8 mouse cellular contexts compared by ENCODE assay signal in the genomic region with DNA sequence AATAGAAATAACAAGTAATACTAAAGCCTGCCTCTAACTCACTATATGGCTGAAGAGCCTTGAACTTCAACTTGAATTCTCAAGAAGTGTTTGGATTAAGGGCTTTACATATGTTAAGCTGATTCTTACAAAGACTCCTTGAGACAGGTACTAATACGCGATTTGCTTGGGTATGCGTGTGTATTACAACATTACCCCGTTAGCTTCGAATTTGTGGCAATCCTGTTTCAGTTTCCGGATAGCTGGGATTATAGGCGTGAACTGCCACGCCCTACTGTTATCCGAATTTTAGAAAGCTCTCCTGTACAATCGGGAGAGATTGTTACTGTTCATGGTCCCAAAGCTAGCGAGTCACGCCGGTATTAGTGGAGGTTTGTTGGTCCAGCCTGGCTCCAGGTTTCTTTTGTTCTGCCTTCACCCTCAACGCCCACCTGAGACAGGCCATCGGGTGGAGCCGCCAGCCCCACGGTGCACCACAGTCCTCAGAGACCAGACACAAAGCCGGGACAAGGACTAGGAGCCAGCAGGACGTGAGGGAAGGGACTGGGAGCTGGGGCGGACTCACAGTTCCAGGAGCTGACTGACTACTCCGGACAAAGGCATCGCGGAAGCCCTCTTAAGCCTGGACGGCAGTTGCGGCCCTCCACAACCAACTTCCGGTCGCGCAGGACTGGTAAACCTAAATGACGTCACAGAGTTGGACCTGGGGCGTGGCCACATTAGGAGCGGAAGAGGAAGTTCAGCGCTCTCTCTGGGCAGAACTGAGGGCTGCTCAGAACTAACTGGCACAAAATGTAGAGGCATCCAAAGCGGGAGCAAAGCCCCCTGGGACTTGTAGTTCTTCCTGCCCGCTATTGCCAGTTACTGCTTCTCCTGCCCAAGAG. TPM values are rescaled to one million over a fixed set of nuclear protein-coding genes. Genes with fewer than 3 reads are reported as not detected.
DNase-seq lines count a peak whose midpoint lies in the region; ATAC-seq and TF ChIP-seq lines count a peak whose summit lies in the region.

A gene (minus strand): TSS at position 672 of the 884 bp plus-strand sequence.

- peak within 1 kb of the TSS; percentile 84 for H3K27ac ChIP-seq in embryonic facial prominence, embryonic 13.5 days
- peak within 1 kb of the TSS; percentile 93 for H3K27ac ChIP-seq in kidney, adult 2 months (ENCODE audit: insufficient read depth, low read depth, low read length)
- peak within 1 kb of the TSS; percentile 94 for H3K27ac ChIP-seq in limb, embryonic 12.5 days
- H3K27ac ChIP-seq in midbrain, embryonic 15.5 days, result peak within 1 kb of the TSS; percentile 98
- H3K27ac ChIP-seq in spleen, adult 2 months (ENCODE audit: insufficient read depth, low read length), result peak within 1 kb of the TSS; percentile 94

- H3K4me3 ChIP-seq in embryonic facial prominence, embryonic 13.5 days, result peak within 1 kb of the TSS; percentile 72
- peak within 1 kb of the TSS; percentile 78 for H3K4me3 ChIP-seq in kidney, adult 2 months (ENCODE audit: insufficient read depth, low read depth, low read length)
- peak within 1 kb of the TSS; percentile 70 for H3K4me3 ChIP-seq in limb, embryonic 12.5 days (replicated peaks)
- H3K4me3 ChIP-seq in midbrain, embryonic 15.5 days, result peak within 1 kb of the TSS; percentile 91
- H3K4me3 ChIP-seq in spleen, adult 2 months (ENCODE audit: extremely low read depth, insufficient read depth, insufficient read length), result peak within 1 kb of the TSS; percentile 92

- no peaks in the 10 kb centered on the region for H3K27me3 ChIP-seq in embryonic facial prominence, embryonic 13.5 days
- no peaks in the 10 kb centered on the region for H3K27me3 ChIP-seq in kidney, adult 2 months (replicated peaks; ENCODE audit: control insufficient read depth, insufficient read depth, low read length)
- no peaks in the 10 kb centered on the region for H3K27me3 ChIP-seq in limb, embryonic 12.5 days
- H3K27me3 ChIP-seq in midbrain, embryonic 15.5 days (replicated peaks), result no peaks in the 10 kb centered on the region
- no peaks in the 10 kb centered on the region for H3K27me3 ChIP-seq in spleen, adult 2 months (ENCODE audit: control insufficient read depth, insufficient read depth, low read length)

- peak; percentile 95 for DNase-seq in 3134 (ENCODE audit: extremely low read depth, insufficient read length, low spot score)
- DNase-seq in adrenal gland, postnatal 36 days, result peak; percentile 95 to 97
- DNase-seq in heart, adult 18-20 months, result peak; percentile 98
- DNase-seq in kidney, adult 2 months, result peak; percentile 99
- DNase-seq in spleen, adult 2 months (ENCODE audit: low read depth in 1 of 2, low spot score in 2 of 2), result peak; percentile 95 to 97

- WGBS in embryonic facial prominence, embryonic 13.5 days, result under 1% methylated on average over 34 of the region's 34 CpGs
- WGBS in kidney, adult 2 months, result under 1% methylated on average over 34 of the region's 34 CpGs
- WGBS in limb, embryonic 12.5 days, result under 1% methylated on average over 34 of the region's 34 CpGs
- under 1% methylated on average over 34 of the region's 34 CpGs for WGBS in midbrain, embryonic 15.5 days
- under 1% methylated on average over 34 of the region's 34 CpGs for WGBS in spleen, adult 2 months

- H3K4me1 ChIP-seq in embryonic facial prominence, embryonic 13.5 days, result peaks cover 12% of the 10 kb centered on the region
- peaks cover 9% of the 10 kb centered on the region for H3K4me1 ChIP-seq in kidney, adult 2 months (ENCODE audit: control insufficient read depth, insufficient read depth, low read length)
- H3K4me1 ChIP-seq in limb, embryonic 12.5 days (replicated peaks), result peaks cover 14% of the 10 kb centered on the region
- H3K4me1 ChIP-seq in midbrain, embryonic 15.5 days, result peaks cover 24% of the 10 kb centered on the region
- peaks cover 4% of the 10 kb centered on the region for H3K4me1 ChIP-seq in spleen, adult 2 months (ENCODE audit: control insufficient read depth, insufficient read depth, insufficient read length)

- H3K36me3 ChIP-seq in embryonic facial prominence, embryonic 13.5 days, result peaks cover 11% of the 10 kb centered on the region
- H3K36me3 ChIP-seq in kidney, adult 2 months (ENCODE audit: control insufficient read depth, insufficient read depth, low read length), result peaks cover 4% of the 10 kb centered on the region
- peaks cover 14% of the 10 kb centered on the region for H3K36me3 ChIP-seq in limb, embryonic 12.5 days
- H3K36me3 ChIP-seq in midbrain, embryonic 15.5 days (replicated peaks), result no peaks in the 10 kb centered on the region
- no peaks in the 10 kb centered on the region; the same call in 1 of the 2 replicates for H3K36me3 ChIP-seq in spleen, adult 2 months (ENCODE audit: control insufficient read depth, insufficient read depth, low read length)

- no peaks in the 10 kb centered on the region for H3K9me3 ChIP-seq in embryonic facial prominence, embryonic 13.5 days
- H3K9me3 ChIP-seq in limb, embryonic 12.5 days, result no peaks in the 10 kb centered on the region
- no peaks in the 10 kb centered on the region for H3K9me3 ChIP-seq in midbrain, embryonic 15.5 days

- TF ChIP-seq POLR2A in kidney, adult 2 months (IDR thresholded peaks at IDR 0.05; ENCODE audit: low read depth, low read length), result peak; percentile 87
- peak; percentile 92 for TF ChIP-seq POLR2A in spleen, adult 2 months (IDR thresholded peaks at IDR 0.05; ENCODE audit: low read depth, low read length)

- peak within 1 kb of the TSS; percentile 64 for H3K4me2 ChIP-seq in embryonic facial prominence, embryonic 13.5 days
- peak within 1 kb of the TSS; percentile 64 for H3K4me2 ChIP-seq in limb, embryonic 12.5 days
- peak within 1 kb of the TSS; percentile 58 for H3K4me2 ChIP-seq in midbrain, embryonic 15.5 days

- no peak for TF ChIP-seq CTCF in kidney, adult 2 months (conservative IDR thresholded peaks at IDR 0.05; ENCODE audit: insufficient read depth, insufficient read length, low read depth, low read length)
- no peak for TF ChIP-seq CTCF in spleen, adult 2 months (IDR thresholded peaks at IDR 0.05; ENCODE audit: extremely low read depth, insufficient read depth, insufficient read length, insufficient replicate concordance)

- ATAC-seq in embryonic facial prominence, embryonic 13.5 days (ENCODE audit: insufficient number of reproducible peaks, insufficient read depth, low FRiP score, low TSS enrichment, low read depth), result peak; percentile 98
- ATAC-seq in limb, embryonic 12.5 days (ENCODE audit: insufficient number of reproducible peaks, insufficient read depth, low FRiP score, low TSS enrichment, low read depth), result peak; percentile 99
- ATAC-seq in midbrain, embryonic 15.5 days (replicated peaks), result peak; percentile 99

- peak within 1 kb of the TSS; percentile 86 for H3K9ac ChIP-seq in embryonic facial prominence, embryonic 13.5 days
- peak within 1 kb of the TSS; percentile 88 for H3K9ac ChIP-seq in limb, embryonic 12.5 days (replicated peaks)
- peak within 1 kb of the TSS; percentile 98 for H3K9ac ChIP-seq in midbrain, embryonic 15.5 days

RNA-seq across cellular contexts. Expression of the gene that starts here (rescaled TPM):
- total RNA-seq in adrenal gland, postnatal 36 days (2021), result 10 to 100 TPM; 28.4 to 32.1 TPM
- 34.9 and 36.0 TPM in 2 replicates for polyA plus RNA-seq in embryonic facial prominence, embryonic 13.5 days (2015; fragmentation: Nextera tagmentation; extraction: Ambion mirVana)
- 10 to 100 TPM; 19.3 to 20.1 TPM for total RNA-seq in heart, adult 18-20 months (2021)
- polyA plus RNA-seq in kidney, adult 2 months (2012; rRNA removed), result 7.2 and 9.8 TPM in 2 replicates
- polyA plus RNA-seq in limb, embryonic 12.5 days (2016; fragmentation: Nextera tagmentation; extraction: Ambion mirVana), result 41.3 and 43.3 TPM in 2 replicates
- polyA plus RNA-seq in midbrain, embryonic 15.5 days (2015; fragmentation: Nextera tagmentation; extraction: Ambion mirVana), result 104 and 105 TPM in 2 replicates
- 4.7 and 5.3 TPM in 2 replicates for polyA plus RNA-seq in spleen, adult 2 months (2012; rRNA removed)

Comparison
In these comparisons a context has a peak if more than half of its experiments do, and no peak if none do; other contexts are left out.
1. Peak in every context shown above with its lines: DNase-seq, ATAC-seq, H3K4me3 ChIP-seq and H3K27ac ChIP-seq.